Mouse (Mus musculus): Measurements from ENCODE around the gene Alg13.

The Alg13 gene

GRCm38 (mm10) chrX:144317548-144318163, at the start of gene Alg13:
TSS of gene Alg13 (plus strand) at chrX:144317804.
- in situ Hi-C loops (cut with MboI, MseI), result no loop called here

DNA sequence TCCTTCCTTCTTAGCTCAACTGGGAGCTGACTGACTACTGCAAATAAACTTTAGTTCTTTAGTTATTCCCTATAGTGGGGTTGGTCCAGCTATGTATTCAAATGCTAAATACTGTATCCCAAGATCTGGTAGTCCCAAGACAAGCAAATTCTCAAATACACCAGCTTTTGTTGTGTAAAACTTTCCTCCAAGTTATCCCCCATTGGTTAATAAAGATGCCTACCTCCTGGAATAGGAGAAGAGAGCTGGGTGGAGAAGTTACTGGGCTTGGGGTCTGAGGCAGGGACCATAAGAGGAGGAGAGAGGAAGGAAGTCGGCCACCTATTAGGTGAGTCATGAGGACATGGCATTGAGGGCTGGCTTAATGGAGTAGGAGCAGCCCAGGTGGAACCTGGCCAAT, 49.0 kb upstream of the Alg13 start:
- in situ Hi-C loops (cut with MboI, MseI), result no loop called here

- in situ Hi-C loops (cut with MboI, MseI), result no loop called here
These were observed 16.1 kb upstream of the Alg13 start for GRCm38 (mm10) chrX:144301476-144301875.

DNA sequence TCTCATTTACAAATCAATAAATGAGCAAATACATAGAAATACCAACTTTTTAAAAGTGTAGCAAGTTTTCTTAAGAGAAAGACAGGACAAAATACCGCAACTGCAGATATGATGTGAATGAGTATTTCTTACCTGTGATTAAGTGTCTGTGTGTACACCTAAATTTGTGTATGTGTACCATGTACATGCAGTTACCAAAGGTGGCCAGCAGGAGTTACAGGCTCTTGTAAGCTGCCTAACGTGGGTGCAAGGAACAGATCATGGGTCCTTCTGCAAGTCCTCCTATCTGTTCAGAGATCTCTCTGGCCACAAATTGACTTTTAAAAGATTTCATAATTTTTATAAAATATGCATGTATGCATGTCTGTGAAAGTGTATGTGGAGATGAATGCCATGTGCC, 11.9 kb upstream of the Alg13 start:
- in situ Hi-C loops (cut with MboI, MseI), result no loop called here

GRCm38 (mm10) chrX:144314041-144314440, 3.6 kb upstream of the Alg13 start:
- in situ Hi-C loops (cut with MboI, MseI), result no loop called here

GRCm38 (mm10) chrX:144315028-144315427, 2.6 kb upstream of the Alg13 start:
- in situ Hi-C loops (cut with MboI, MseI), result no loop called here

GRCm38 (mm10) chrX:144316004-144316403, 1.6 kb upstream of the Alg13 start:
- in situ Hi-C loops (cut with MboI, MseI), result no loop called here

- in situ Hi-C loops (cut with MboI, MseI), result no loop called here
These were observed 768 bp downstream of the Alg13 start for GRCm38 (mm10) chrX:144318164-144318979.

DNA sequence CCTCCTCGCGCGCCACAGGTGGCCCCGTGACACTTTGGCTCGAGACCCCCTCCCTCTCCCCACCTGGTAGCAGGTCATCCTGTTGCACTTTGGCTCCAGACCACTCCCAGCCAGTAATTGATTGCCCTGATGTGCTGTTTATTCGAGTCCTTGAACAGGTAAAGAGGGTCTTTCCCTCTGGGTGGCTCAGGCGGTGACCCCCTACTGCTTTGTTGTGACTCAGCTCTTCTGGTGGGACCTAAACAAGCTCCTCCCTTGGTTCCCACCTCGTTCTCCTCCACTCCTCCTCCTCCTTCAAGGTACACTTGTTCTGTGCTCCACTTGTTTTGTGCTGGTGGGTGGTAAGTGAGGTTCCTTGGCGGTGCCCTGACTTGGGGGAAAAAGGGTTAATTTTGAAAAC, 1.8 kb downstream of the Alg13 start:
- in situ Hi-C loops (cut with MboI, MseI), result no loop called here

DNA sequence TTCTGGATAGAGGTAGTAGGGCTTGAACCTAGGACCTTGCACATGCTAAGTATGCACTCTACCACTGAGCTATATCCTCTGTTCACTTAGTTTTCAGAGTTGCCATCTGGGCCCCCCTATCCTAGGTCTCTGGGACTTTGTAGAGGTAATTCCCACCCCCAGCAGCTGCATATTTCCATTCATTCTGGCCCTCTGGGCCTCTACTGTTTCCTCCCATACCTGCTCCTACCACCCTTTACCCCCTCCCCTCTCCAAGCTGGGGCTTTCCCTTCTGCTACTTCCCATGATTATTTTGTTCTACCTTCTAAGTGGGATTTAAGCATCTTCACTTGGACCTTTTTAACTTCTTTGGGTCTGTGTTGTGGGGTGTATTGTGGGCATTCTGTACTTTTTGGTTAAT, 7.8 kb downstream of the Alg13 start:
- in situ Hi-C loops (cut with MboI, MseI), result no loop called here

- in situ Hi-C loops (cut with MboI, MseI), result no loop called here
These were observed 17.9 kb downstream of the Alg13 start for GRCm38 (mm10) chrX:144335332-144336015.

- in situ Hi-C loops (cut with MboI, MseI), result no loop called here
These were observed 20.3 kb downstream of the Alg13 start for GRCm38 (mm10) chrX:144337938-144338337.

- in situ Hi-C loops (cut with MboI, MseI), result no loop called here
These were observed 20.8 kb downstream of the Alg13 start for GRCm38 (mm10) chrX:144338355-144338754.

GRCm38 (mm10) chrX:144374196-144374595, 56.6 kb downstream of the Alg13 start:
- in situ Hi-C loops (cut with MboI, MseI), result no loop called here

- in situ Hi-C loops (cut with MboI, MseI), result loop anchor here (5.0 to 10.0 kb wide), 3 partner anchors 231 to 991 kb away; no protein-coding TSS in a partner anchor
These were observed 85.9 kb downstream of the Alg13 start for GRCm38 (mm10) chrX:144403526-144403925.

DNA sequence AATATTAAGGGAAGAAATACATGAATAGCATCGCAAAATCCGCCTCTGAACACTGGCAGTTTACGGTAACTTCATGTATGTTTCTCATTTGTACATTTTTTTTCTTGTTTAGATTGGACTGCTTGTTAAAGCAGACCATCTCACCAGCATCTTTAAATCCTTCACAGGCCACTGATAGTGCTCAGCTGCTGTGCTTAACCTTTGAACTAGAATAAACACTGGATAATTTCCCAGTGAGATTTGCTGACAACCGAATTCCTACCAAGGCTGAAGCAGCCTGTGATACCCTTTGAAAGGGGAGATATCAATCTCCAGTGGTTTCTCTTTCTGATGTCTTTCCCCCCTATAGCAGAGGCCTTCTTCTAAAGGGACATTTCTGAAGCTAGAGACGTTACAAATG, 90.4 kb downstream of the Alg13 start:
- in situ Hi-C loops (cut with MboI, MseI), result loop anchor here in 1 of 2 experiments (10.0 kb wide), 2 partner anchors 227 to 987 kb away; no protein-coding TSS in a partner anchor

GRCm38 (mm10) chrX:144420259-144420658, 102.7 kb downstream of the Alg13 start:
- in situ Hi-C loops (cut with MboI, MseI), result no loop called here

DNA sequence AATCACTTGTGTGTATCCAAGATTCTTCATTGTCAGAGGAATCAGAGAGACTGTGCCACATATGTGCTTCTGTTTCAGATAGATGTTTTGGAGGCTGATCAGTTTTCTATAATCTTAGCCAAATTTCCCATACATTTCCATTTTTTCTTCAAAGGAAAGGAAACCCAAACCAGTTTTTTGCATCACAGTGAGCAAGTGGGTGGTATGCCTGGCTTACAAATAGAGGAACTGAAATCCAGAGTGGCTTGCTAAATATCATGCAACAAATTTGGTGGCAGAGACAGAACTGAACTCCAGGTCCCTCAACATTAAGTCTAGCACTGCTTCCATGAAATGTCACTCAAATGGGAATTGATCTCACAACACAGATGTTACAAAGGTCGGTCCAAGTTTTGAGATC, 103.5 kb downstream of the Alg13 start:
- in situ Hi-C loops (cut with MboI, MseI), result no loop called here

- in situ Hi-C loops (cut with MboI, MseI), result no loop called here
These were observed 106.2 kb downstream of the Alg13 start for GRCm38 (mm10) chrX:144423848-144424247.
